Mouse (Mus musculus): ENCODE measurements around the gene Tgfb1.
"Not testable (repeated sequence)": the region's sequence is repeated elsewhere in the genome, so short reads cannot be mapped to it uniquely, and the experiment has no call there.

Tgfb1 gene

GRCm38 (mm10) chr7:25705801-25706251, 19.0 kb downstream of the Tgfb1 start:
- DNase-seq (ENCODE audit: low spot score): no peak

GRCm38 (mm10) chr7:25706578-25707170, 19.9 kb downstream of the Tgfb1 start:
- DNase-seq (ENCODE audit: low spot score): no peak

- no peak for DNase-seq (ENCODE audit: low spot score)
Measured at GRCm38 (mm10) chr7:25707581-25708292, 20.9 kb downstream of the Tgfb1 start.

DNA sequence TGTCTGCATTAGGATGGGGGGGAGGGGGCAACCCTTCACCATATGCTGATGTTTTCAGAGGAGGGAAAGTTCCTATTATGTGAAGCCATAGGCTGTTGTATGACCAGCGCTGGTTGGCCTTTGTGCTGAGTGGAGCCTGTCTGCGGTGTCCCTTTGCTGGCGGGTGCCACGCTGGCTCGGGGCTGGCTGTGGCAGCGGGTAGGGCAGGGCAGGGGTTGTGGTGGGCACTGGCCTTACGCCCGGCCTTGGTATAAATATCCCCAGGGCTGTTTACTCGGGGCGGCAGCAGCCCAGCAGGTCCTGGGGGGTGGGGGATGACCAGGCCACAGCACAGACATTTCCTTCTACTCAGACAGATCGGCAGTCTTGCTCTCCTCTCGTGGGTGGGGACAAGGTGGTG, 23.2 kb downstream of the Tgfb1 start:
- no peak for DNase-seq (ENCODE audit: low spot score)

DNA sequence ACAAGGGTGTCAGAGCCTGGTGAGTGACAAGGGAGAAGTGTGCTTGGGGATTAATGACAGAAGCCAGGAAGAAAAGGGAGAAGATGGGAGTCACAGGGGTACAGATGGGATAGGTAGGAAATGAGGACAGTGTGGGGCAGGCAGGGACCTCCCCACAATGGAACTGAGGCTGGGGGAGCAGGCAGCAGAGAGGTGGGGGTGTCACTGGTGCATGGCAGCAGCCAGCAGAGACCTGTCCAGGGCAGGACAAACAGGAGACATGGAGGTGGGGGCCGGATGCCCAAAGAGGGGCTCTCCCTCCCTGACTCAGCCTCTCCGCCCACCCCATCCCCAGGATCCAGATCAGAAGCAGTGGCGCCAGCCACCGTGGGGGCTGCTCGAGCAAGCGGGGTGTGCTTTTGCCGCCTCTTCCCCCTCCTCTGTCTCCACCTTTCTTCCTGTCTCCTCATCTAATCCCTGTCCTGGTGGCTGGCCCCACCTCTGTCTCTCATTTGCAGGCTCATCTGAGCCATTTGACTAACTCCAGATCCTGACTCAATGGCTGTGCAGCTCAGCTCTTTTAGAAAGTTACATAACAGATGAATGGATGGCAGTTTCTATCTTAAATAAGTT, 23.8 kb downstream of the Tgfb1 start:
- no peak for DNase-seq (ENCODE audit: low spot score)

- DNase-seq (ENCODE audit: low spot score): no peak
Measured at GRCm38 (mm10) chr7:25711165-25711564, 24.4 kb downstream of the Tgfb1 start.

DNA sequence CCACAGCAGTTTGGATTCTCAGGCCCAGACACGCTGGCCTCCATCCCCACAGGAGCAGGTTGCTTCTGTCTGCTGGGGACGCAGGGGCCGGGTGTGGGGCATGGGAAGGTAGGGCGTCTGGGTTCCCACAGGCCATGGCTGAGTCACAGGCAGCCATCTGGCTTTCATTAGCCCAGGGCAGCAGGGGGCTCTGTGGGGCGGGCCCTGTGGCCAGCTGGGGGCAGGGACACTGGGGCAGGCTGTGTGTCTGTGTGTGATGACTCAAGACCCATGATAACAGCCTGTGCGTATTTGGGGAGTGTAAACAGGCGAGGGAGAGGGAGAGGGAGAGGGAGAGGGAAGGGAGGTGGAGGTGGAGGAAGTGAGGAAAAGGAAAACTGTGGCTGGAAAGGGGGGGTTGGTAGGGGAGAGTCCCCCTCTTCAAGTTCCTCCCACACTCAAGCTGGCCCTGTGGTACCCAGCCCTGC, 25.0 kb downstream of the Tgfb1 start:
- peak; percentile 76 for DNase-seq (ENCODE audit: low spot score)

GRCm38 (mm10) chr7:25712801-25713200, 26.0 kb downstream of the Tgfb1 start:
- no peak for DNase-seq (ENCODE audit: low spot score)

DNA sequence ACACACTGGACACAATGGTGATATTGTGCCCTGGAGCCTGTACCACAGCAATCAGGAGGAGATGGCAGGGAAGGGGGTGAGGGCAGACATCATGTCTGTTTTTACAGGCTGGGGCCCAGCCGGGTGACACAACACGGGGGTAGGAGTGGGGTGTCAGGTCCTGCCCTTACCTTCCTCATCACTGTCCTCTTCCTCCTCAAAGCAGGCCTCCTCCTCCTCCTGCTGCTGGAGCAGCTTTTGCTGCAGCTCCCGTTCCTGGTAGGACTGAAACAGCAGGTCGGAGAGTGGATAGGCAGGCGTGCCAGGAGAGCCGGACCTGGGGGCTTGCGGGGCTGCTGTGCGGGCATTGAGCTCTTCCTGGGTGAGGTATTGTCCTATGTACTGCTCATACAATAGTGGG, 27.8 kb downstream of the Tgfb1 start:
- no peak for DNase-seq (ENCODE audit: low spot score)

- DNase-seq (ENCODE audit: low spot score): no peak
Measured at GRCm38 (mm10) chr7:25715731-25716271, 29.0 kb downstream of the Tgfb1 start.

DNA sequence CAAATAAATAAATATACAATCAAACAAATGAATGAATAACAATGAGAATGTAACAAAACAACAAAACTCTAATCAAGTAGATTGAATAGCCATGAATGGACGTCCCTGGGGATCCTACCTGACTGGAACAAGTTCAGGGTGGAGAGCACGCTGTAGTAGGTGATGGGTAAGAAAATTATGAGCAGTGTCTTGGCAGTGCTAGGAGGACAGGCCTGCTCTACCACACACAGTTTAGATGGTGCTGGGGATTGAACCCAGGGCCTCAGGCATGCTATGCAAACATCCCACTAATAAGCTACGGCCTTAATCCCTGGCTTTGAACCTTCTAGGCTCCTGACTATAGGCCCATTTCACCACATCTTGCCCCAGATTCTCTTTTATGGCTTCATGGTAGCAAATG, 30.7 kb downstream of the Tgfb1 start:
- DNase-seq (ENCODE audit: low spot score): no peak

DNA sequence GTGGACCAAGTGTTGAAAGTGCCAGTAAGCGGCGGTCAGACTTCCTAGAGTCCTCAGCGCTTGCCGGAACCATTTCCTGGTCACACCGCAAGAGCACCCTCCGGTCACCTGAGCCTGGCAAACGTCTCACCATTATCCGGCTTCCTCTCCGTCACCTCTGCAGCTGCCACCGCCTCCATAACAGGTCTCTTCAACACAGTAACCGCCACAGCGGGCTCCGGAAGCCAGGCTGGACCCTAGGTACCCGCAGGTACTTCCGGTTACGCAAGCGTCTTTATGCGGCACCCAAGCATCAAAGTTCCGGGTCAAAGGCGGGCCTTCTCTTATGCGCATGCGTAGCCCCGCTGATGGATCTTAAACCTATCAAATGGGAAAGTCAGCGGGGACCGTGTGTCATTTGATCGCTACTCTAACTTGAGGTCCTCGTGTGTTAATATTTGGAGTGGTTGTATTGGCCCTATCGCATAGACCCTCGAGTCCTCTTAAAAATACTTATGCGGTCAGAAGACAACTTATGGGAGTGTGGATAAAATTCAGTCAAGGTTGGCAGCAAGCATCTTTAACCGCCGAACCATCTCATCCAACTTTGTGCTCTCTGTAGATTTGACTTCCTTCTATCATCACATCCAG, 32.1 kb downstream of the Tgfb1 start, which contains the start of gene Ccdc97:
Ccdc97 (minus strand) TSS at position 301 of the 630 bp plus-strand sequence.
- DNase-seq (ENCODE audit: low spot score): peak; percentile 98

DNA sequence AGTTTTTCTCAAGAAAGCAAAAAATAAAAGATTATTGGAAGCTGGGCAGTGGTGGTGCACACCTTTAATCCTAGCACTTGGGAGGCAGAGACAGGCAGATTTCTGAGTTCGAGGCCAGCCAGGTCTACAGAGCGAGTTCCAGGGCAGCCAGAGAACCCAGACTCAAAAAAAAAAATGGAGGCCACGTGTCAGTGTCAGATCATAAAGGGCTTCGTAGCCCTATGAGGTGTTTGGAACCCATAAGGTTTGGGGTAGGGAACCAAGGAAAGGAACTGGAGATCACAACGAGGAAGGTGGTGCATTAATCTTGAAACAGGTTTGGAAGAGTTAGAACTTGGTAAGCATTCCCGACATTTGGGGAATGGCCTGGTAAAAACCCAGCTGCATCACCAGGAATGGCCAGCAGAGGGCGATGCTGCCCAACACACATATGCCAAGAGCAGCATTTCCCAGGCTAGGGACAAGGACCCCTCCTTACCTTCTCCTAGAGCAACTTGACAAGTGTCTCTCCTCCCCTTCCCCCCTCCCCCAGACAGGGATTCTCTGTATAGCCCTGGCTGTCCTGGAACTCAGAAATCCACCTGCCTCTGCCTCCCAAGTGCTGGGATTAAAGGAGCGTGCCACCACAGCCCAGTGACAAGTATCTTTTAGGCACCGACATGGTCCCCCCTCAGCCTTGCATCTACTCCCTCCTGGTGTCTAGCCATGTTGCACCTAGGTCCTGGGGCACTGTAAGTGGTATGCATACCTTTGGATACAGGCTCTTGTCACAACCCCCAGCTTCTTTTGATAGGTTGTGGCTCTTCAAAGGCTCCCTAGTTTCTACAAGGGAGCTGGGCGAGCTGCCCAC, 33.2 kb downstream of the Tgfb1 start:
- peak; percentile 87 for DNase-seq (ENCODE audit: low spot score)

DNA sequence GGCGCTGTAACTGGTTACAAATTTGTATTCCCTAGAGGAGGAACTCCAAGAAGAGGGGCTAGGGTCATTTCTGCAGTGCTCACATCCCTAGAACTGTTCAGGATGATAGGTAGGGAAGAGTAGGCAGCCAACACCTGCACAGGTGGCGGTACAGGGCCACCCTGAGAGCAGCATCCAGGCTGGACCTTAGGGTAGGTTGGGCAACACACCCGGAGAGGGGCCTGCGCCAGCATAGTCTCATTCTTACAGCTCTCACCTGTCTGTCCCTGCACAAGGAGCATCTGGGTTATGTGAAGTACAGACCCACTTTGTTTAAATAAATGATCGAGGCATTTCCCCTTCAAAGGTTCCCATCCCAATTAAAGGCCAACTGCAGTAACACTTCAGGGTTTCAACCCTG, 34.0 kb downstream of the Tgfb1 start:
- no peak for DNase-seq (ENCODE audit: low spot score)

DNA sequence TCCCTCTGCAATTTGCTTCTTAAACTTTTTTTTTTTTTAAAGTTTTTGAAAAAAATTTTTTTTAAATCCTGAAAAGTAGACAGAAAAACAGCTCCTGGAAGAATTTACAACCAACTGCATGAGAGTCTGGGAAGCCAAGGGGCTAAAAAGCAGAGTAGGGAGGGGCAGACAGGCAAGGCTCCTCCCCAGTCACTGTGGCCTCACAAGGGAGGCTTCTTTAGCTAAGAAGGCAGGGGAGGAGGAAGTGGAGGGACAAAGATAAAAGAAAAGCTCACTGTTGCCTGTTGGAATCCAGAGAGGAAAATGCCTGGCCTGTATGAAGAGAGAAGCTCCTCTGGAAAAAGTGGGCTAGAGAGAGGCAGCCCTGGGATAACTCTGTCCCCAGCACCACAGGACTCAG, 35.0 kb downstream of the Tgfb1 start:
- not testable (repeated sequence) for DNase-seq (ENCODE audit: low spot score)

DNA sequence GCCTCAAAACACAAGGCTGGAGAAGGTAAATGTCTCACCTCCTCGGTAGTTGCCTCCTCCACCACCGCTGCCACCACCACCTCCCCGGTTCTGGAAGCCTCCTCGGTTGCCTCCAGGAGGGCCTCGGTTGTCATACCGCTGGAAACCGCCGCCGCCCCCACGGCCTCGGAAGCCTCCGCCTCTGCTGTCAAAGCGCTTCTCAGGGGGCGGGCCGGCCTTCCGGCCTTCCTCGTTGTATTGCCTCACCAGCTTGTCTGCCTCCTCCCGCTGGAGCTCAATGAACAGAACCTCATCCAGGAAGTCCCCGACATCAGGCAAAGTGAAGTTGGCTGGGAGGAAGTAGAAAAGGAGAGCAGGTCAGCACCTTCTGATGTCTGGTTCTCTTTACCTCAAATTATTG, 39.1 kb downstream of the Tgfb1 start:
- DNase-seq (ENCODE audit: low spot score): no peak

DNA sequence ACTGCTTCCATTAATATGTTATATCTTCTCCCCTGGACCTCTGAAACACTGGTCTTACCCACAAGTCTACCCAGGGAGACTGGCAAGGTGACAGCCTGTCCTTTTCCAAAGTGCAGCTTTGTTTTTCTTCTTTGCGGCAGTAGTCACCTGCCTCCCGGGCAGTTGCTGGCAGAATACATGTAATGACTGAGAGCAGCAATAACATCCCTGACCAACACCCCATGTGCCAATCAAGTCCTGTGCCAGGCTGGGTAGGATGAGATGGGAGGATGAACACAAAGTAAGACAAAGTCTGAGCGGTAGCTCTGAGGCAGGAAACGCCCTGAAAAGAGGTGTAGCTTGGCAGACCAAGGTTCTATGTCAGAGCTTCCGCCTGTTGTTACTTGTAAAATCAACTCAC, 41.0 kb downstream of the Tgfb1 start:
- no peak for DNase-seq (ENCODE audit: low spot score)

DNA sequence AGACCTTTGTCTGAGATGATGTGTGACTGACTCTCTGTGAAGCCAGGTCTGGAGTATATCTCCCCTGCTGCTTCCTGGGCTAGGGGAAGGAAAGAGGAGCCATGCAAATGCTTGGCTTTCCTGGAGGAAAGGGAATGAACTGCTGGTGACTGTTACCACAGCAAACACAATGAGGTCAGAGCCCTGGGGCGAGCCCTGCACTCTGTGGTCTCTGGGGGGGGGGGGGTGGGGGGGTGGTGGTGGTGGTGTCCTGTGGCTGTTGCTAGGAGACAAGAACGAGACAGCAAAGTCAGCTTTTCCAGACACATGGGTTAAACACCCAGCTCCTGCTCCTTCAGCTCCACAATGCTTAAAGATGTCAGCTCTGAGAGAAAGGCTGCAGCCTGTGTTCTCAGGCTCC, 42.6 kb downstream of the Tgfb1 start:
- DNase-seq (ENCODE audit: low spot score): no peak

DNA sequence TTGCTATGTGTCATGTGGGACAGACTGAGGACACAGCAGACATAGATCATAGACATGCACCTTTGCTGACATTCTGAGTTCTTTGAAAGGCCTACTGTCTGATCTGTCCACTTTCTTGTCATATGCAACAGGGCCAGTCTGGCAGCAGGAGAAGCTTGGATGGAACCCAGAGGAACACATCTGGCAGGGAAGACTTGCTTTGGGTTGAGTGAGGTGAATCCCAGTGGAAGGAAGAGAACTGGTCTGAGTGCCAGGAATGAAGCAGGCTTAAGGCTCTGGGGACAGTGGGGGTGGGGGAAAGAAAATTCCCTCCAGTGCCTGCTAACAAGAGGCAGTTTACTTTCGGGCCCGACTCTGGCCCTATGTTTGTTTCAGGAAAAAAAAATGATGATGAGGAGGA, 43.1 kb downstream of the Tgfb1 start:
- no peak for DNase-seq (ENCODE audit: low spot score)

DNA sequence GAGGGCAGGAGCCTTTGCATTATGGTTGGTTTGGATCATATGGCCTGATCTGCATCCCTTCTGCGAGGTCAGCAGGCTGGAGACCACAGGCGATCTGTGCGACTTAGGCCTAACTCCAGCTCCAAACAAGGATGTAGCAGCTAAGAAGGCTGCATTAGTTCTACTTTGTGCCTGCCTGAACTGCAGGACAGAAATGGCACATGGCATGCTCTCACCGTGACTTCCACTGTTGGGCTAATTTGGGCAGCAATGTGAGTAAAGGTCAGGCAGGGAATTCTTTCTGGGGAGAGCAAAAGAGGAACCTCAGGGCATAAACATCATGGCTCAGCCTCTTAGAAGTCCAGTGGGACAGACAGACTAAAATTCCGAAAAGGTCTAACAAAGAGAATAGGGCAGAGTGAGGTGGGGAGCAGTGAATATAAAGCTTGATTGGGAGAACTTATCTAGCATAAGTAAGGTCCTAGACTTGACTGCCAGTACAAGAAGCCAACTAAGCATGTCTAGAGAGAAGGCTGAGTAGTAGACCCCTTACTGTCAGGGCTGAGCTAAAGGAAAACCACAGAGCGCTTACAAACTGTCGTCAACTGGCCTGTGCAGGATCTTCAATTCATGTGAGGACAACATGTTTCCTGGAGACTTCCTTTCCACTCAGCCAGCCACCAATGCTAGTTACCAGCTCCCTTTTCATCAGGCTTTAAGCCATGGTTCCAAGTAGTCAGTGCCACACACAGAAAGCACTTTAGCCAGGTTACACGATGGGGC, 44.7 kb downstream of the Tgfb1 start:
- DNase-seq (ENCODE audit: low spot score): no peak

GRCm38 (mm10) chr7:25734991-25735390, 48.2 kb downstream of the Tgfb1 start:
- no peak for DNase-seq (ENCODE audit: low spot score)
